In genomic region chr16:31947901-31948316, GRCm38 (mm10) we compare ENCODE assay signal across 8 mouse cellular contexts. TPM values are rescaled to one million over a fixed set of nuclear protein-coding genes. Genes with fewer than 3 reads are reported as not detected.
DNase-seq lines count a peak whose midpoint lies in the region; ATAC-seq and TF ChIP-seq lines count a peak whose summit lies in the region.

No protein-coding gene starts in this region.

- H3K4me1 ChIP-seq in kidney, adult 2 months (ENCODE audit: control insufficient read depth, insufficient read depth, low read length) = peaks cover 2% of the 10 kb centered on the region; the same call in 1 of the 2 replicates
- H3K4me1 ChIP-seq in G1E (ENCODE audit: insufficient read depth, low read depth, low read length) = peaks cover 56% of the 10 kb centered on the region
- peaks cover 38% of the 10 kb centered on the region for H3K4me1 ChIP-seq in limb, embryonic 13.5 days
- peaks cover 28% of the 10 kb centered on the region for H3K4me1 ChIP-seq in stomach, embryonic 15.5 days

- H3K4me3 ChIP-seq in kidney, adult 2 months (ENCODE audit: insufficient read depth, low read depth, low read length) = peak overlapping the region; percentile 96
- H3K4me3 ChIP-seq in G1E (ENCODE audit: low read depth, low read length) = peak overlapping the region; percentile 98
- peak overlapping the region; percentile 96 for H3K4me3 ChIP-seq in limb, embryonic 13.5 days
- peak overlapping the region; percentile 94 for H3K4me3 ChIP-seq in stomach, embryonic 15.5 days (replicated peaks)

- TF ChIP-seq POLR2A in kidney, adult 2 months (IDR thresholded peaks at IDR 0.05; ENCODE audit: low read depth, low read length) = no peak

- under 1% methylated on average over 38 of the region's 38 CpGs for WGBS in kidney, adult 2 months
- WGBS in limb, embryonic 13.5 days = under 1% methylated on average over 38 of the region's 38 CpGs
- under 1% methylated on average over 38 of the region's 38 CpGs for WGBS in stomach, embryonic 15.5 days

- H3K27ac ChIP-seq in kidney, adult 2 months (ENCODE audit: insufficient read depth, low read depth, low read length) = peak overlapping the region; percentile 91
- H3K27ac ChIP-seq in limb, embryonic 13.5 days = peak overlapping the region; percentile 88
- peak overlapping the region; percentile 95 for H3K27ac ChIP-seq in stomach, embryonic 15.5 days

- no peak for ATAC-seq in G1E (ENCODE audit: extremely low read depth, insufficient number of reproducible peaks, low FRiP score, poor library complexity, severe bottlenecking)
- peak; percentile 16 for ATAC-seq in erythroblast, adult 5-6 weeks (replicated peaks; ENCODE audit: low FRiP score, poor library complexity, severe bottlenecking)
- ATAC-seq in limb, embryonic 13.5 days (ENCODE audit: low FRiP score, low read depth) = peak; percentile 63
- peak; percentile 56 for ATAC-seq in stomach, embryonic 15.5 days (ENCODE audit: insufficient read depth, low FRiP score, low read depth)

- H3K9ac ChIP-seq in limb, embryonic 13.5 days = peak overlapping the region; percentile 93
- peak overlapping the region; percentile 89 for H3K9ac ChIP-seq in stomach, embryonic 15.5 days

- no peaks in the 10 kb centered on the region for H3K36me3 ChIP-seq in kidney, adult 2 months (ENCODE audit: control insufficient read depth, insufficient read depth, low read length)
- H3K36me3 ChIP-seq in G1E (replicated peaks) = peaks cover 66% of the 10 kb centered on the region
- H3K36me3 ChIP-seq in limb, embryonic 13.5 days = peaks cover 36% of the 10 kb centered on the region
- peaks cover 9% of the 10 kb centered on the region for H3K36me3 ChIP-seq in stomach, embryonic 15.5 days

- H3K4me2 ChIP-seq in limb, embryonic 13.5 days (replicated peaks) = peak overlapping the region; percentile 86
- peak overlapping the region; percentile 79 for H3K4me2 ChIP-seq in stomach, embryonic 15.5 days

- no peak for TF ChIP-seq CTCF in kidney, adult 2 months (conservative IDR thresholded peaks at IDR 0.05; ENCODE audit: insufficient read depth, insufficient read length, low read depth, low read length)
- no peak for TF ChIP-seq CTCF in G1E (IDR thresholded peaks at IDR 0.05; ENCODE audit: low read depth, low read length)

- H3K9me3 ChIP-seq in G1E (replicated peaks) = no peaks in the 10 kb centered on the region
- no peaks in the 10 kb centered on the region for H3K9me3 ChIP-seq in limb, embryonic 13.5 days
- H3K9me3 ChIP-seq in stomach, embryonic 15.5 days = no peaks in the 10 kb centered on the region

- DNase-seq in kidney, adult 2 months = no peak
- no peak for DNase-seq in kidney, adult 9 months
- peak; percentile 11 for DNase-seq in G1E (ENCODE audit: low spot score)
- no peak for DNase-seq in frontal cortex, postnatal 14 days (ENCODE audit: low spot score in 2 of 2)
- DNase-seq in urinary bladder, postnatal 14 days (ENCODE audit: low spot score) = no peak

- no peaks in the 10 kb centered on the region for H3K27me3 ChIP-seq in kidney, adult 2 months (replicated peaks; ENCODE audit: control insufficient read depth, insufficient read depth, low read length)
- H3K27me3 ChIP-seq in G1E (ENCODE audit: insufficient read depth, low read length) = no peaks in the 10 kb centered on the region
- H3K27me3 ChIP-seq in limb, embryonic 13.5 days = no peaks in the 10 kb centered on the region
- H3K27me3 ChIP-seq in stomach, embryonic 15.5 days (replicated peaks) = no peaks in the 10 kb centered on the region

RNA-seq across cellular contexts. Expression of gene 0610012G03Rik, which starts 0.4 kb away (rescaled TPM):
- 96.7 and 122 TPM in 2 replicates for polyA plus RNA-seq in kidney, adult 2 months (2012; rRNA removed)
- 11.7 and 16.6 TPM in 2 replicates for total RNA-seq in G1E (2014; fragmentation: Nextera tagmentation)
- total RNA-seq in G1E (2017) = 25.2 and 44.0 TPM in 2 replicates
- polyA plus RNA-seq in G1E (2012) = 69.4 and 101 TPM in 2 replicates
- total RNA-seq in erythroblast, adult 5-6 weeks (2015; ENCODE audit: low replicate concordance) = 3.1 and 14.0 TPM in 2 replicates
- 1.3 and 7.2 TPM in 2 replicates for total RNA-seq in erythroblast, adult 5-6 weeks (2017; ENCODE audit: low replicate concordance)
- 84.2 and 86.6 TPM in 2 replicates for polyA plus RNA-seq in limb, embryonic 13.5 days (2015; fragmentation: Nextera tagmentation; extraction: Ambion mirVana)
- polyA plus RNA-seq in stomach, embryonic 15.5 days (2015; fragmentation: Nextera tagmentation; extraction: Ambion mirVana) = 88.0 and 94.6 TPM in 2 replicates

RNA-seq across cellular contexts. Expression of gene Ncbp2, which starts 0.4 kb away (rescaled TPM):
- 10.9 and 28.9 TPM in 2 replicates for polyA plus RNA-seq in kidney, adult 2 months (2012; rRNA removed)
- total RNA-seq in G1E (2014; fragmentation: Nextera tagmentation) (33.9 and 38.7 TPM in 2 replicates), G1E (2017) (52.5 and 64.4 TPM in 2 replicates)
- polyA plus RNA-seq in G1E (2012) = 102 and 110 TPM in 2 replicates
- 3.1 and 11.7 TPM in 2 replicates for total RNA-seq in erythroblast, adult 5-6 weeks (2015; ENCODE audit: low replicate concordance)
- total RNA-seq in erythroblast, adult 5-6 weeks (2017; ENCODE audit: low replicate concordance) = 4.9 and 8.9 TPM in 2 replicates
- polyA plus RNA-seq in limb, embryonic 13.5 days (2015; fragmentation: Nextera tagmentation; extraction: Ambion mirVana) = 146 TPM in 2 replicates
- 94.6 and 95.5 TPM in 2 replicates for polyA plus RNA-seq in stomach, embryonic 15.5 days (2015; fragmentation: Nextera tagmentation; extraction: Ambion mirVana)

RNA-seq across cellular contexts. Expression of gene Pigz, which starts 14.3 kb away (rescaled TPM):
- polyA plus RNA-seq in kidney, adult 2 months (2012; rRNA removed) = 2.0 and 2.2 TPM in 2 replicates
- total RNA-seq in G1E (2014; fragmentation: Nextera tagmentation) (not detected in 2 replicates), G1E (2017) (0.12 and 0.16 TPM in 2 replicates)
- not detected in 2 replicates for polyA plus RNA-seq in G1E (2012)
- 1.9 TPM in 1 of 2 replicates, not detected in the other for total RNA-seq in erythroblast, adult 5-6 weeks (2015; ENCODE audit: low replicate concordance)
- total RNA-seq in erythroblast, adult 5-6 weeks (2017; ENCODE audit: low replicate concordance) = 0.09 and 0.98 TPM in 2 replicates
- 0.50 and 0.79 TPM in 2 replicates for polyA plus RNA-seq in limb, embryonic 13.5 days (2015; fragmentation: Nextera tagmentation; extraction: Ambion mirVana)
- polyA plus RNA-seq in stomach, embryonic 15.5 days (2015; fragmentation: Nextera tagmentation; extraction: Ambion mirVana) = 0.51 and 0.72 TPM in 2 replicates

RNA-seq across cellular contexts. Expression of gene Senp5, which starts 55.2 kb away (rescaled TPM):
- 4.4 and 5.5 TPM in 2 replicates for polyA plus RNA-seq in kidney, adult 2 months (2012; rRNA removed)
- 36.2 and 44.1 TPM in 2 replicates for total RNA-seq in G1E (2014; fragmentation: Nextera tagmentation)
- total RNA-seq in G1E (2017) = 17.5 and 25.3 TPM in 2 replicates
- polyA plus RNA-seq in G1E (2012) = 3.9 and 4.6 TPM in 2 replicates
- 2.3 and 4.4 TPM in 2 replicates for total RNA-seq in erythroblast, adult 5-6 weeks (2015; ENCODE audit: low replicate concordance)
- 2.8 and 4.6 TPM in 2 replicates for total RNA-seq in erythroblast, adult 5-6 weeks (2017; ENCODE audit: low replicate concordance)
- 16.8 and 18.2 TPM in 2 replicates for polyA plus RNA-seq in limb, embryonic 13.5 days (2015; fragmentation: Nextera tagmentation; extraction: Ambion mirVana)
- 11.3 and 13.8 TPM in 2 replicates for polyA plus RNA-seq in stomach, embryonic 15.5 days (2015; fragmentation: Nextera tagmentation; extraction: Ambion mirVana)
